Comparison of ENCODE assay signal across 19 mouse cellular contexts in genomic region chr12:51712685-51713084, GRCm38 (mm10). TPM values are rescaled to one million over a fixed set of nuclear protein-coding genes. Genes with fewer than 3 reads are reported as not detected.
DNase-seq lines count a peak whose midpoint lies in the region; ATAC-seq lines count a peak whose summit lies in the region.
"Had no signal": no experiment of that assay in that cellular context is flagged by ENCODE, and none has a peak within 500 bp of the region (broad histone marks: within the 10 kb centered on the region; RNA-seq: fewer than 3 reads in every experiment).

No protein-coding gene starts in this region.

- DNase-seq in cerebellum, adult 9-10 months: peak; percentile 56
- no peak for DNase-seq in cerebellum, postnatal 14 days
- DNase-seq in kidney, adult 8-10 months: peak; percentile 41 to 59
- DNase-seq in kidney, postnatal 10 days: no peak
- peak; percentile 47 to 57 for DNase-seq in cerebellum, postnatal 25 days
- DNase-seq in left cerebral cortex, adult 9 months (ENCODE audit: low spot score in 2 of 2): no peak
- DNase-seq: adrenal gland, postnatal 14 days; gastrocnemius, postnatal 14 days; heart, adult 11 months; heart, postnatal 14 days; lung, adult 18-20 months; lung, postnatal 10 days; thymus, adult 18-20 months; thymus, postnatal 4 days had no signal

- ATAC-seq in inflammation-experienced regulatory T-cells, adult 6 months: no peak
- ATAC-seq: activated CD4-positive, CD25-positive, alpha-beta regulatory T cell, adult 4 months; forebrain, embryonic 15.5 days; hindbrain, postnatal 0 days; liver, embryonic 12.5 days had no signal

RNA-seq across cellular contexts. Expression of gene Strn3, which starts 21.0 kb away (rescaled TPM):
- polyA plus RNA-seq in inflammation-experienced regulatory T-cells, adult 6 months (2017; shearing (Covaris generic)): 10 to 100 TPM; 16.4 to 28.4 (median 27.7) TPM

RNA-seq across cellular contexts. Expression of gene Ap4s1, which starts 21.9 kb away (rescaled TPM):
- 10 to 100 TPM; 14.2 to 16.3 (median 16.2) TPM for polyA plus RNA-seq in inflammation-experienced regulatory T-cells, adult 6 months (2017; shearing (Covaris generic))

Comparison
In these comparisons a context has a peak if more than half of its experiments do, and no peak if none do; other contexts are left out.
1. DNase-seq: peak in cerebellum, adult 9-10 months (single experiment), kidney, adult 8-10 months (2 of 2) and cerebellum, postnatal 25 days (2 of 2); none in cerebellum, postnatal 14 days (0 of 2), kidney, postnatal 10 days (single experiment) and left cerebral cortex, adult 9 months (0 of 2).